Mouse (Mus musculus) brown adipose tissue, adult 24 weeks (tissue): ENCODE measurements at regions not wholly inside any gene's neighbourhood (a gene's known extent, or its start where the extent isn't known, plus 50 kb on each side); places are given as distances from the start of the nearest gene placed in this dataset.

Experiments used
- H3K27ac ChIP-seq: fragments of 200-500 bp; replicated peaks from 2 replicates; pipeline ENCODE4 v1.5.1; 2012; ENCODE audit warnings: low read depth, mild to moderate bottlenecking, low read length
- H3K4me1 ChIP-seq: fragments of 200-500 bp; 2 replicates; pipeline ENCODE4 v1.6.1; 2012; ENCODE audit warnings: low read length, mixed read lengths; ENCODE audit not compliant: control insufficient read depth, insufficient read depth, insufficient read length
- H3K4me3 ChIP-seq: fragments of 200-500 bp; 2 replicates; pipeline ENCODE4 v1.5.1; 2012; ENCODE audit warnings: low read depth, mild to moderate bottlenecking, low read length, moderate library complexity; ENCODE audit not compliant: insufficient read depth

GRCm38 (mm10) chr9:98708001-98708680 lies 106.7 kb upstream of the Mrps22 start:
- Histone ChIP-seq H3K4me1 (no peaks in the 10 kb centered on the region), H3K27ac (no peak overlapping the region), H3K4me3 (no peak overlapping the region)

GRCm38 (mm10) chr9:98707491-98707890 lies 106.0 kb upstream of the Mrps22 start:
- Histone ChIP-seq H3K4me1 (no peaks in the 10 kb centered on the region), H3K4me3 (no peak overlapping the region), H3K27ac (no peak overlapping the region)

- H3K4me3 ChIP-seq, result no peak overlapping the region
- no peaks in the 10 kb centered on the region for H3K4me1 ChIP-seq
- no peak overlapping the region for H3K27ac ChIP-seq
Measured at GRCm38 (mm10) chr9:98704131-98704530, 102.7 kb upstream of the Mrps22 start.

GRCm38 (mm10) chr9:98703331-98703730 lies 101.9 kb upstream of the Mrps22 start:
- H3K4me1 ChIP-seq, result no peaks in the 10 kb centered on the region
- no peak overlapping the region for H3K27ac ChIP-seq
- H3K4me3 ChIP-seq, result no peak overlapping the region

- no peak overlapping the region for H3K4me3 ChIP-seq
- H3K27ac ChIP-seq, result no peak overlapping the region
- H3K4me1 ChIP-seq, result no peaks in the 10 kb centered on the region
Measured at GRCm38 (mm10) chr9:98700571-98700970, 99.1 kb upstream of the Mrps22 start.

- H3K4me3 ChIP-seq, result no peak overlapping the region
- no peaks in the 10 kb centered on the region for H3K4me1 ChIP-seq
- no peak overlapping the region for H3K27ac ChIP-seq
Measured at GRCm38 (mm10) chr9:98697155-98697554, 95.7 kb upstream of the Mrps22 start.

- H3K4me1 ChIP-seq, result no peaks in the 10 kb centered on the region; the same call in 1 of the 2 replicates
- H3K27ac ChIP-seq, result no peak overlapping the region
- no peak overlapping the region for H3K4me3 ChIP-seq
Measured at GRCm38 (mm10) chr9:98695035-98695434, 93.6 kb upstream of the Mrps22 start.

GRCm38 (mm10) chr9:98690839-98691516 lies 89.5 kb upstream of the Mrps22 start:
- H3K4me3 ChIP-seq, result peak overlapping the region; percentile 22

GRCm38 (mm10) chr9:98685548-98685947 lies 84.1 kb upstream of the Mrps22 start:
- H3K4me1 ChIP-seq, result no peaks in the 10 kb centered on the region
- H3K4me3 ChIP-seq, result no peak overlapping the region
- H3K27ac ChIP-seq, result no peak overlapping the region

More at GRCm38 (mm10) chr9:98690839-98691516, 89.5 kb upstream of the Mrps22 start:
- Histone ChIP-seq H3K4me1 (no peaks in the 10 kb centered on the region; the same call in 1 of the 2 replicates), H3K27ac (no peak overlapping the region)

GRCm38 (mm10) chr9:98684336-98684735 lies 82.9 kb upstream of the Mrps22 start:
- Histone ChIP-seq H3K4me1 (no peaks in the 10 kb centered on the region), H3K27ac (no peak overlapping the region), H3K4me3 (no peak overlapping the region)

GRCm38 (mm10) chr9:98675612-98676011 lies 74.2 kb upstream of the Mrps22 start:
- H3K4me1 ChIP-seq, result no peaks in the 10 kb centered on the region
- H3K4me3 ChIP-seq, result no peak overlapping the region
- no peak overlapping the region for H3K27ac ChIP-seq

GRCm38 (mm10) chr9:98673461-98674114 lies 72.1 kb upstream of the Mrps22 start:
- H3K4me1 ChIP-seq, result no peaks in the 10 kb centered on the region
- no peak overlapping the region for H3K4me3 ChIP-seq
- H3K27ac ChIP-seq, result no peak overlapping the region

- no peaks in the 10 kb centered on the region for H3K4me1 ChIP-seq
- H3K4me3 ChIP-seq, result no peak overlapping the region
- H3K27ac ChIP-seq, result no peak overlapping the region
Measured at GRCm38 (mm10) chr9:98672361-98672760, 70.9 kb upstream of the Mrps22 start.

- no peak overlapping the region for H3K27ac ChIP-seq
- H3K4me3 ChIP-seq, result no peak overlapping the region
- no peaks in the 10 kb centered on the region for H3K4me1 ChIP-seq
Measured at GRCm38 (mm10) chr9:98668423-98669330, 67.2 kb upstream of the Mrps22 start.

GRCm38 (mm10) chr9:98667072-98667471 lies 65.6 kb upstream of the Mrps22 start:
- H3K4me1 ChIP-seq, result no peaks in the 10 kb centered on the region
- H3K27ac ChIP-seq, result no peak overlapping the region
- H3K4me3 ChIP-seq, result no peak overlapping the region
